24 mouse cellular contexts compared by ENCODE assay signal in the genomic region with DNA sequence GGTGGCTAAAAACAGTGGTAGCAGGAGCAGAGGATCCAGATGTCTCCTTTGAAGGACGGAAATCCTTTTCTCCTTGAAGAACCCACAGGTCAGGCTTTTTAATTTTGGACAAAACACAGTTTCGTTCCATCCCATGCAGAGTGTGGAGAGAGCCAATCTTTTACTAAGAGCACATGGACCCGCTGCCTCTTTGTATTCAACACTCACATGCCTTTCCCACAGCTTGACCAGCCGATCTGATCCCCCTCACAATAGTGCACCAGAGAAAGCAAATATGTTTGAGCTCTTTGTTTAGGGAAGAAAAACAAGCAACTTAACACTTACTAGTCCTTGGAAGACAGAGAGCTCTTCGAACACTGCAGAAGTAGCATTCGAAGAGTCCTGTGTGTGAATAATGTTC. TPM values are rescaled to one million over a fixed set of nuclear protein-coding genes. Genes with fewer than 3 reads are reported as not detected.
"Had no signal": no experiment of that assay in that cellular context is flagged by ENCODE, and none has a peak within 500 bp of the region (broad histone marks: within the 10 kb centered on the region; RNA-seq: fewer than 3 reads in every experiment).

No protein-coding gene starts in this region.

- H3K9ac ChIP-seq: limb, embryonic 13.5 days; liver, embryonic 12.5 days; liver, embryonic 15.5 days; lung, embryonic 15.5 days; neural tube, embryonic 13.5 days; stomach, embryonic 15.5 days had no signal

- H3K4me1 ChIP-seq: limb, embryonic 10.5 days; limb, embryonic 13.5 days; liver, embryonic 12.5 days; liver, embryonic 15.5 days; lung, embryonic 15.5 days; megakaryocyte, embryonic 14.5 days; neural tube, embryonic 13.5 days; stomach, embryonic 15.5 days had no signal

- H3K4me3 ChIP-seq: layer of hippocampus, adult 2 months; limb, embryonic 10.5 days; limb, embryonic 13.5 days; liver, embryonic 12.5 days; liver, embryonic 15.5 days; lung, embryonic 15.5 days; megakaryocyte, embryonic 14.5 days; neural tube, embryonic 13.5 days; stomach, embryonic 15.5 days had no signal

- H3K36me3 ChIP-seq: limb, embryonic 10.5 days; limb, embryonic 13.5 days; liver, embryonic 12.5 days; liver, embryonic 15.5 days; lung, embryonic 15.5 days; neural tube, embryonic 13.5 days; stomach, embryonic 15.5 days had no signal

- H3K27me3 ChIP-seq: limb, embryonic 13.5 days; liver, embryonic 12.5 days; liver, embryonic 15.5 days; lung, embryonic 15.5 days; megakaryocyte, embryonic 14.5 days; neural tube, embryonic 13.5 days; stomach, embryonic 15.5 days had no signal

- H3K4me2 ChIP-seq: limb, embryonic 13.5 days; liver, embryonic 12.5 days; liver, embryonic 15.5 days; lung, embryonic 15.5 days; neural tube, embryonic 13.5 days; stomach, embryonic 15.5 days had no signal

- H3K9me3 ChIP-seq: limb, embryonic 10.5 days; limb, embryonic 13.5 days; liver, embryonic 12.5 days; liver, embryonic 15.5 days; lung, embryonic 15.5 days; megakaryocyte, embryonic 14.5 days; neural tube, embryonic 13.5 days; stomach, embryonic 15.5 days had no signal

- H3K27ac ChIP-seq: kidney, postnatal 0 days; layer of hippocampus, adult 2 months; limb, embryonic 10.5 days; limb, embryonic 13.5 days; liver, embryonic 12.5 days; liver, embryonic 15.5 days; lung, embryonic 15.5 days; neural tube, embryonic 13.5 days; stomach, embryonic 15.5 days had no signal

- ATAC-seq: intestine, postnatal 0 days; liver, embryonic 12.5 days had no signal

- DNase-seq: kidney, adult 2 months; kidney, postnatal 25 days; layer of hippocampus, adult 9-11 months; liver; lung, adult 18-20 months; lung, postnatal 10 days; lung, postnatal 36 days; retina, postnatal 1 day; right cerebral cortex, postnatal 25 days; spleen, adult 18-20 months; thymus, postnatal 25 days had no signal

RNA-seq across cellular contexts. Expression of gene Tfap2b, which starts 42.6 kb away (rescaled TPM):
- total RNA-seq: neutrophil, adult 5-6 weeks had no signal
- polyA plus RNA-seq: intestine, postnatal 0 days; large intestine, adult 2 months; liver, embryonic 12.5 days had no signal
